Mouse (Mus musculus) liver, adult 2 months (tissue): ENCODE data around the gene Gm20388.

ENCODE experiments used
- CTCF ChIP-seq: fragments of 200-500 bp; IDR thresholded peaks from 2 replicates; pipeline ENCODE4 v1.5.1; 2011; ENCODE audit warnings: low read depth, low read length, control low read depth
- POLR2A ChIP-seq: fragments of 200-500 bp; IDR thresholded peaks from 2 replicates; pipeline ENCODE4 v1.6.1; 2011; ENCODE audit warnings: low read length, control low read depth; ENCODE audit not compliant: insufficient read depth; ENCODE audit errors: extremely low read depth

DNA sequence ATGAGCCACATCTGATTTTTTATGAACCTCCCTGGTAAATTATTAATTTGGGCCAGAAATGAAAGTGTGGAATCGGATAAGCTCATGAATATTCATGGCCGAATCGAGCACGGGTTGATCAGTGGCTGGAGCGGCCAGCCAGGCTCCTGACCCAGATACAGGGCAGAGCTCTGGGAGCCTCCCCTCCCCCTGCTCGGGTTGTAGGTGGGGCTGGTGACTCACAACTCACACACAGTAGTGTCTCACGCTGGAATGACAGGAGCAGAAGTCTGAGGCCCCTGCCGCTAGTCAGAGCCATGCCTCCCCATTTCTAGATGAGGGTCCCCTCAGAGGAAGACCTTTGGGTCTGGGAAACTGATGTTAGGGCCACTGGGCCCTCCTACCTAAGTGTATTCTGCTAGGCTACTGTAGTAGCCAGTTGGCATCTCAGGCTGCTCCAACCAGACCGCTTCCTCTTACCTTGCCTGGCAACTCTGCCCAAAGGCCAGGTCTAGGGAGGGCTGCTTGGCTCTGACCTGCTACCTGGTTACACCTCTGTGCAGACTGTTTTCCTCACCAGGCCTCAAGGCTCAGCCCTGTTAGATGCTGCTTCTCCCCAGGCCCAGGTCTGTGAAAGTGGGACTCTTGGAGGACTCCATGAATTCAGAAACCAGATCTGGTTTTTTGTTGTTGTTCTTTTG, 588.4 kb downstream of the Gm20388 start:
- TF ChIP-seq CTCF (no peak), POLR2A (no peak)
